Mouse (Mus musculus): ENCODE results near the gene Fem1b. TPM values are rescaled to one million over a fixed set of nuclear protein-coding genes. Genes with fewer than 3 reads are reported as not detected.
"Not testable (repeated sequence)": the region's sequence is repeated elsewhere in the genome, so short reads cannot be mapped to it uniquely, and the experiment has no call there.

The Fem1b gene
- polyA plus RNA-seq, 1 experiment from 2014 or later, result 17.1 TPM

GRCm38 (mm10) chr9:62825791-62826393 is 14.2 kb upstream of the Fem1b start:
- Histone ChIP-seq H3K9ac (no peak overlapping the region), H3K4me3 (replicated peaks) (no peak overlapping the region), H3K27me3 (replicated peaks) (no peaks in the 10 kb centered on the region), H3K9me3 (no peaks in the 10 kb centered on the region), H3K27ac (peak overlapping the region; percentile 40), H3K36me3 (no peaks in the 10 kb centered on the region), H3K4me2 (no peak overlapping the region), H3K4me1 (peaks cover 9% of the 10 kb centered on the region; the same call in 1 of the 2 replicates)
- ATAC-seq (ENCODE audit: insufficient read depth, low FRiP score, low read depth), result no peak
- WGBS, result 13% methylated on average over 9 of the region's 9 CpGs

- WGBS, result 93% methylated on average over 7 of the region's 7 CpGs
- no peak overlapping the region for H3K4me2 ChIP-seq
- no peak overlapping the region for H3K9ac ChIP-seq
- H3K36me3 ChIP-seq, result no peaks in the 10 kb centered on the region
- H3K27ac ChIP-seq, result no peak overlapping the region
- no peaks in the 10 kb centered on the region for H3K27me3 ChIP-seq (replicated peaks)
- ATAC-seq (ENCODE audit: insufficient read depth, low FRiP score, low read depth), result no peak
- H3K4me3 ChIP-seq (replicated peaks), result no peak overlapping the region
- H3K9me3 ChIP-seq, result no peaks in the 10 kb centered on the region
- H3K4me1 ChIP-seq, result peaks cover 6% of the 10 kb centered on the region; the same call in 1 of the 2 replicates
Observed at GRCm38 (mm10) chr9:62821811-62822210, 10.1 kb upstream of the Fem1b start.

- Histone ChIP-seq H3K9me3 (no peaks in the 10 kb centered on the region), H3K27me3 (replicated peaks) (no peaks in the 10 kb centered on the region), H3K27ac (no peak overlapping the region), H3K36me3 (no peaks in the 10 kb centered on the region), H3K4me1 (peaks cover 3% of the 10 kb centered on the region; the same call in 1 of the 2 replicates), H3K9ac (no peak overlapping the region), H3K4me3 (replicated peaks) (no peak overlapping the region), H3K4me2 (no peak overlapping the region)
- 72% methylated on average over 6 of the region's 6 CpGs for WGBS
- ATAC-seq (ENCODE audit: insufficient read depth, low FRiP score, low read depth), result no peak
Observed at GRCm38 (mm10) chr9:62820829-62821228, 9.1 kb upstream of the Fem1b start.

GRCm38 (mm10) chr9:62819910-62820309 is 8.2 kb upstream of the Fem1b start:
- H3K36me3 ChIP-seq; H3K4me2 ChIP-seq; H3K4me3 ChIP-seq (replicated peaks); H3K9me3 ChIP-seq; H3K27ac ChIP-seq; ATAC-seq (ENCODE audit: insufficient read depth, low FRiP score, low read depth); H3K27me3 ChIP-seq (replicated peaks); H3K4me1 ChIP-seq; H3K9ac ChIP-seq: not testable (repeated sequence)
- 86% methylated on average over 6 of the region's 6 CpGs for WGBS

GRCm38 (mm10) chr9:62819494-62819893 is 7.8 kb upstream of the Fem1b start:
- no peak overlapping the region for H3K4me2 ChIP-seq
- 66% methylated on average over 3 of the region's 3 CpGs for WGBS
- no peak overlapping the region for H3K27ac ChIP-seq
- no peak for ATAC-seq (ENCODE audit: insufficient read depth, low FRiP score, low read depth)
- no peaks in the 10 kb centered on the region for H3K9me3 ChIP-seq
- H3K4me3 ChIP-seq (replicated peaks), result no peak overlapping the region
- H3K4me1 ChIP-seq, result no peaks in the 10 kb centered on the region; the same call in 1 of the 2 replicates
- H3K9ac ChIP-seq, result no peak overlapping the region
- no peaks in the 10 kb centered on the region for H3K27me3 ChIP-seq (replicated peaks)
- no peaks in the 10 kb centered on the region for H3K36me3 ChIP-seq

- Histone ChIP-seq H3K27ac (peak overlapping the region; percentile 63), H3K4me2 (no peak overlapping the region), H3K27me3 (replicated peaks) (no peaks in the 10 kb centered on the region), H3K4me3 (replicated peaks) (no peak overlapping the region), H3K9me3 (no peaks in the 10 kb centered on the region), H3K4me1 (no peaks in the 10 kb centered on the region; the same call in 1 of the 2 replicates), H3K9ac (no peak overlapping the region), H3K36me3 (no peaks in the 10 kb centered on the region)
- ATAC-seq (ENCODE audit: insufficient read depth, low FRiP score, low read depth), result peak; percentile 43; the same call in 1 of the 2 replicates
- WGBS, result 67% methylated on average over 4 of the region's 4 CpGs
Observed at GRCm38 (mm10) chr9:62817828-62818614, 6.3 kb upstream of the Fem1b start.

GRCm38 (mm10) chr9:62817099-62817571 is 5.4 kb upstream of the Fem1b start:
- Histone ChIP-seq H3K27me3 (replicated peaks) (no peaks in the 10 kb centered on the region), H3K9ac (no peak overlapping the region), H3K9me3 (no peaks in the 10 kb centered on the region), H3K27ac (peak overlapping the region; percentile 63), H3K4me3 (replicated peaks) (no peak overlapping the region), H3K36me3 (no peaks in the 10 kb centered on the region), H3K4me1 (peaks cover 7% of the 10 kb centered on the region), H3K4me2 (no peak overlapping the region)
- no peak for ATAC-seq (ENCODE audit: insufficient read depth, low FRiP score, low read depth)
- WGBS, result 56% methylated on average over 12 of the region's 12 CpGs

GRCm38 (mm10) chr9:62816323-62817098 is 4.8 kb upstream of the Fem1b start:
- H3K4me2 ChIP-seq, result no peak overlapping the region
- no peak overlapping the region for H3K4me3 ChIP-seq (replicated peaks)
- H3K9me3 ChIP-seq, result no peaks in the 10 kb centered on the region
- H3K27me3 ChIP-seq (replicated peaks), result no peaks in the 10 kb centered on the region
- H3K36me3 ChIP-seq, result no peaks in the 10 kb centered on the region
- H3K27ac ChIP-seq, result no peak overlapping the region
- no peak overlapping the region for H3K9ac ChIP-seq
- no peak for ATAC-seq (ENCODE audit: insufficient read depth, low FRiP score, low read depth)
- 80% methylated on average over 9 of the region's 9 CpGs for whole genome bisulfite sequencing
- peaks cover 9% of the 10 kb centered on the region for H3K4me1 ChIP-seq

- H3K4me2 ChIP-seq, result no peak overlapping the region
- WGBS, result 75% methylated on average over 2 of the region's 2 CpGs
- no peak overlapping the region for H3K4me3 ChIP-seq (replicated peaks)
- ATAC-seq (ENCODE audit: insufficient read depth, low FRiP score, low read depth), result no peak
- H3K27me3 ChIP-seq (replicated peaks), result no peaks in the 10 kb centered on the region
- no peak overlapping the region for H3K27ac ChIP-seq
- peaks cover 9% of the 10 kb centered on the region for H3K4me1 ChIP-seq
- H3K9me3 ChIP-seq, result no peaks in the 10 kb centered on the region
- no peak overlapping the region for H3K9ac ChIP-seq
- H3K36me3 ChIP-seq, result no peaks in the 10 kb centered on the region
Observed at GRCm38 (mm10) chr9:62814751-62815150, 3.0 kb upstream of the Fem1b start.

- 16% methylated on average over 14 of the region's 14 CpGs for WGBS
- no peak for ATAC-seq (ENCODE audit: insufficient read depth, low FRiP score, low read depth)
Observed at GRCm38 (mm10) chr9:62812216-62813049, 699 bp upstream of the Fem1b start.

More at GRCm38 (mm10) chr9:62812216-62813049, 699 bp upstream of the Fem1b start:
- H3K9me3 ChIP-seq, result no peaks in the 10 kb centered on the region
- H3K27ac ChIP-seq, result peak overlapping the region; percentile 97
- H3K9ac ChIP-seq, result peak overlapping the region; percentile 41; the same call in 1 of the 2 replicates
- H3K4me1 ChIP-seq, result peaks cover 24% of the 10 kb centered on the region
- peak overlapping the region; percentile 94 for H3K4me3 ChIP-seq (replicated peaks)
- no peaks in the 10 kb centered on the region for H3K36me3 ChIP-seq
- H3K4me2 ChIP-seq, result peak overlapping the region; percentile 87
- no peaks in the 10 kb centered on the region for H3K27me3 ChIP-seq (replicated peaks)

Measured in stomach, embryonic 15.5 days (tissue).